Mouse (Mus musculus) heart, postnatal 4 days (tissue): ENCODE data around the gene Adam12. TPM values are rescaled to one million over a fixed set of nuclear protein-coding genes. Genes with fewer than 3 reads are reported as not detected.

Experiments
- DNase-seq: peaks from one replicate; pipeline ENCODE4 v3.0.0; 2021
- total RNA-seq, 2 experiments: library from RNA; stranded (reverse); gene quantifications; 2 replicates each; pipeline ENCODE4 v1.2.3; 2021

The Adam12 gene
- total RNA-seq, result 10 to 100 TPM in 1 of 2 experiments, 1 to 10 TPM in 1; 9.2 to 10.6 TPM

GRCm38 (mm10) chr7:134231378-134232346 is at the start of gene Adam12:
TSS of gene Adam12 (minus strand) at chr7:134232146.
- no peak for DNase-seq

GRCm38 (mm10) chr7:134272956-134273355 is 41.0 kb upstream of the Adam12 start:
- no peak for DNase-seq

GRCm38 (mm10) chr7:134272421-134272820 is 40.5 kb upstream of the Adam12 start:
- no peak for DNase-seq

GRCm38 (mm10) chr7:134265783-134266182 is 33.8 kb upstream of the Adam12 start:
- DNase-seq, result no peak

GRCm38 (mm10) chr7:134263146-134263906 is 31.4 kb upstream of the Adam12 start:
- peak; percentile 81 for DNase-seq

GRCm38 (mm10) chr7:134261003-134261701 is 29.2 kb upstream of the Adam12 start:
- DNase-seq, result peak; percentile 61

- no peak for DNase-seq
Observed at GRCm38 (mm10) chr7:134250273-134250870, 18.4 kb upstream of the Adam12 start.

GRCm38 (mm10) chr7:134248041-134248440 is 16.1 kb upstream of the Adam12 start:
- DNase-seq, result no peak

GRCm38 (mm10) chr7:134246624-134247023 is 14.7 kb upstream of the Adam12 start:
- no peak for DNase-seq

- no peak for DNase-seq
Observed at GRCm38 (mm10) chr7:134242773-134243172, 10.8 kb upstream of the Adam12 start.

GRCm38 (mm10) chr7:134241212-134241611 is 9.3 kb upstream of the Adam12 start:
- no peak for DNase-seq

GRCm38 (mm10) chr7:134240579-134240978 is 8.6 kb upstream of the Adam12 start:
- no peak for DNase-seq

GRCm38 (mm10) chr7:134238863-134239262 is 6.9 kb upstream of the Adam12 start:
- no peak for DNase-seq

- no peak for DNase-seq
Observed at GRCm38 (mm10) chr7:134237356-134237755, 5.4 kb upstream of the Adam12 start.

GRCm38 (mm10) chr7:134236727-134237126 is 4.8 kb upstream of the Adam12 start:
- no peak for DNase-seq

GRCm38 (mm10) chr7:134235552-134235951 is 3.6 kb upstream of the Adam12 start:
- no peak for DNase-seq

GRCm38 (mm10) chr7:134230708-134231107 is 1.2 kb downstream of the Adam12 start:
- no peak for DNase-seq

GRCm38 (mm10) chr7:134229899-134230298 is 2.0 kb downstream of the Adam12 start:
- DNase-seq, result no peak

- no peak for DNase-seq
Observed at GRCm38 (mm10) chr7:134227773-134228455, 4.0 kb downstream of the Adam12 start.

GRCm38 (mm10) chr7:134227101-134227500 is 4.8 kb downstream of the Adam12 start:
- no peak for DNase-seq

- DNase-seq, result no peak
Observed at GRCm38 (mm10) chr7:134226231-134226630, 5.7 kb downstream of the Adam12 start.
